Mouse (Mus musculus) large intestine, adult 2 months (tissue): ENCODE measurements around the gene Urod. TPM values are rescaled to one million over a fixed set of nuclear protein-coding genes. Genes with fewer than 3 reads are reported as not detected.

Experiments used
- DNase-seq: peaks from one replicate; pipeline ENCODE4 v3.0.0-alpha.2; 2012; ENCODE audit warnings: low read depth, low spot score
- WGBS: fragments of 180-500 bp; shearing (Covaris S2); methylation state at CpG from one replicate; pipeline ENCODE4 v1.1.7; 2018; 5-methylcytosine and 5-hydroxymethylcytosine counted together
- polyA plus RNA-seq: library from polyadenylated mRNA; depleted of rRNA; stranded (reverse); fragments of >200 nt; gene quantifications from 2 replicates; pipeline ENCODE4 v1.2.3, GENCODE M21; 2012; rRNA removed

Gene Urod
- polyA plus RNA-seq: 37.8 and 47.5 TPM in 2 replicates

DNA sequence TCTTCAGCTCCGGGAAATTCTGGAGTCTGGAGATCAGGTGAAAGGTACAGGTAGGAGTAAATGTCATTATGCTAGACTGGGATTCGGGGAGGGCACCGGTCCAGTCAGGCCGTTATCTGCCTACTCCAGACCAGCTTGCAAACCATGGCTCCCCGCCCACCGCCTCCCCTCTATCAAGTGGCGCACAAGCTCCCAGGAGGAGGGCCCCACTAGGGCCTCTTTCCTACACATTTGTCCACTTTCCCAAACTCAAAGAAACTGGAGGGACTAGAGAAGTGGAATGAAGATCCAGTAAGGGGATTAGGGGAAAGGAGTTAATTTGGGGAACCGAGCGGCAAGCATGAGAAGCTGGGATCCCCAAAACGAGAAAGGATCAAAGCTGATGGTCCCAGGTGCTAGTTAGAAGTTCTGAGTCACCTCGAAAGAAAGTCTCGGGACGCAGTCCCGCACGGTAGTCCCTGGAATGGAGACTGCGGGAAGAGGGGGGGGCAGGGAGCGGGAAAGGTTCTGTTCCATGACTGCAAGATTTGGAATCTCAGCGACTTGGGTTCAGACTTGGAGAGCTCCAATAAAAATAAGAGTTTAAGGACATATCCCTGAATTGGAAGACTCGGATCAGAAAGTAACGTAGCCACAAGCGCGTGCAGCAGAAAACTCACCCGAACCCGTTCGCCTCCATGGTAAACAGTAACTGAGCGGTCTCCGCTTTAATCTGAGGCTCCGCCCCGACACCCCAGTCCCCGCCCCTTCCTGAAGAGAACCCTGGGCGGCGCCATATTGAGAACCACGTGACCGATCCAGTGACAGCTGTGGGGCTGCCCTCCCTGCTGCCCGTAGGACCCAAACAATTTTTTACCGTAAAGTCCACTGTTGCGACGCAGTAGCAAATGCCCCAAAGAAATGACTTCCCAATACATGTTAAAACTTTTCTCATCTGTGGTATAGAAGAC lies at the start of gene Urod:
TSS of gene Urod (minus strand) at position 742 of the 950 bp plus-strand sequence.
- DNase-seq: peak; percentile 86
- 1% methylated on average over 38 of the region's 38 CpGs for WGBS

DNA sequence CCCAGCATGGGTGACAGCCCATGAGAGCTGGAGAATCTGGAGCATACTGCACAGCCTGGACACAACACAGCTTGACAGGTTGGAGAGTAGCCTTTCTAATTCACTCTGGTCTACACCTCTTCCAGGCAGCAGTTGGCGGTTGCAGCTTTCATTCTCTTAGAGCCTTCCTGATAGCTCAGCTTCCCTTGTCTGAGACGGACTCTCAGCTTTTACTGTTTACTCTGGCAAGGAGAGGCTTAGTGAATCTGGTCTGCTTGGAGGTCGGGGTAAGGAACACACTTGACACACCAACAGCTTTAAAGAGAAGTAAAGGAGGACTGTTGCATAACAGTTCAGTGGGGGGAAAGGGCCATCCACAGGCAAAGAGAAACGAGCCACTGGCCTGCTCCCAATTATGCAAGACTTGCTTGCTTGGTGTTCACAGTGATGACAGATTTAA lies 47.1 kb upstream of the Urod start:
- 8% methylated on average over 4 of the region's 4 CpGs for WGBS
- no peak for DNase-seq

DNA sequence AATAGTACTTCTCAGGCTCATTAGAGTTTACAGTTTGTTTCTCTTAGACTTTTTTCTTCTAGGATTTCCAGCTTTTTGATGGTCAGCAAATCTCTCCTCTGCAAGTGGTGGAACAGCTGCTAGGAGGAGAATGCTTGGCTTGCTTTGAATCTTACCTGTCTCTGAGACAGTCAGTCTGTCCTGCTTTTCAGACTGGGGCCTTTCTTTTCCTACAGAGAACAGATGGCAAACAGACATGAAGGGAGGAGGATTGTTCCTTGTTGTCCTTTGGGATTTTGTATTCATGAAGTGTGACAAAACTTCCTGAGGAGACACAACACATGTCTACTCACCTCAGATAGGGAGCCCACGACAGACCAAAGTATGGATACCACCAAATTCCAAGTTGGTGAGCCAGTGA lies 46.6 kb upstream of the Urod start:
- WGBS: 10% methylated on average over 1 of the region's 1 CpGs
- DNase-seq: no peak

DNA sequence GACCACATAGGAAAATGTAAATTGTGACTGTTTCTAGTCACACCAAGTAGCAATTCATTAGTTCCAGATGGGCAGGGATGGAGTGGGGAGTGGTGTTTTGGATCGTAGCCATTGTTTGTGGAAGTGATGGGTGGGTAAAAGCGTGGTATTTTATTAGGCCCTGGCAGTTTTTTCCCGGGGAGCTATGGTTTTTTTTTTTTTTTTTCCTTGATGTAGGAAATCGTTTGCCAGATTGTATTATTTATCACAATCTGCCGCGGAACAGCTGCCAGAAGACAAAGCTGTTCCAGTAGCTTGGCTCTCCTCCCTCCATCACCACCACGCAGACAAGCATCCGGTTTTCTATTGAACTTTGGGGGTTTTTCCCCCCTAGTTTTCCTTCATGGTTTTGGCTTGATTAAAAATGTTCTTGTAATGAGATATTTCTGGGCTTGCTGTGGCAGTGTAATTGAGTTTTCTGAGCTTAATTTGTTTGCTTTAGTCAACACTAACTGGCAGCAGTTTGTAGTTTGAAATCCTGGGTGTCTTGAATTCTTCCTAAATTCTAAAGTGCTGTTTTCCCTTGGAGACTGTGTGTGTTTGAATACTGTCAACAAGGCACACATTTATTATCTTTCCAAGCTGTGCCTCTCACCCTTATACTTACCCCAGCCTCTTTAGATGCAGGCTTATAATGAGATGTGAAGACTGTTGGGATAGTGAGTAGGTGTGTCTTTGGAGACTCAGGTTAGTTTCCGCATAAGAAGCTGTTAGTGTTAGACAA lies 45.9 kb upstream of the Urod start:
- 9% methylated on average over 9 of the region's 9 CpGs for WGBS
- DNase-seq: no peak

DNA sequence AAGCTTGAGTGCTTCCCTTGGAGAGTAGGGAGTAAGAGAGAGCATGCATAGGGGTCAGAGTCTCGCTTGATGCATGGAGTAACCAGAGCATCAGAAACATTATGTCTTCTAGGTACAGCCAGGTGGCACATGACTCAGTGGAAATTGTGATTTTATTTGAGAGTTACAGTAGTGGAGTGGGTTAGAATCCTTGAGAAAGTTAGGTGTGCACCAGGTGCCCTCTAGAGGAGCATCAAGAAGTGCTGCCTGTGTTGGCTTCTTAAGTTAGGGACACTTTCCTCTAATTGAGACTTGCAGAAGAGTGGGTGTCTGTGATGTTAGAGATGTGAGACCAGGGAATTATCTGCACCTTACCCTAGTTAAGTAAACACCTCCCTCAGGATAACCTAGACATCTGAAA lies 36.9 kb upstream of the Urod start:
- WGBS: 93% methylated on average over 1 of the region's 1 CpGs
- DNase-seq: no peak

DNA sequence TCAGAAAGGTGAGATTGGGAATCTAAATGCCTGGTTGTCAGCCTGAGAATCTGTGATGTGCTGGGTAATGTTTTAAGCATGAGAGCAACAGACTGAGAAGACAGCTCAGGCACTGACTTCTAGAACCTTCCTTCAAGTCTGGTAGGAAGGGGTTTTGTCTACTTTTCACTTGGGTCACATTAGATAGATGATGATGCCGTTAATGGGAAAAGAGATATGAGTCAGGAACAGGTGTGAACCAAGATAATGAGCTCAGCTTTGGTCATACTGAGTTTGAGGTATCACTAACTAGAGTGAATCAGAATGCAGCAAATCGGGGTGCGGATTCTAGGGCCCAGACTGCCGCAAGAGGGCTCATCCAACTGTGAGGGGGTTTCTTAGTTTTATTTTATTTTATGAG lies 29.3 kb upstream of the Urod start:
- DNase-seq: no peak
- 97% methylated on average over 4 of the region's 4 CpGs for WGBS

DNA sequence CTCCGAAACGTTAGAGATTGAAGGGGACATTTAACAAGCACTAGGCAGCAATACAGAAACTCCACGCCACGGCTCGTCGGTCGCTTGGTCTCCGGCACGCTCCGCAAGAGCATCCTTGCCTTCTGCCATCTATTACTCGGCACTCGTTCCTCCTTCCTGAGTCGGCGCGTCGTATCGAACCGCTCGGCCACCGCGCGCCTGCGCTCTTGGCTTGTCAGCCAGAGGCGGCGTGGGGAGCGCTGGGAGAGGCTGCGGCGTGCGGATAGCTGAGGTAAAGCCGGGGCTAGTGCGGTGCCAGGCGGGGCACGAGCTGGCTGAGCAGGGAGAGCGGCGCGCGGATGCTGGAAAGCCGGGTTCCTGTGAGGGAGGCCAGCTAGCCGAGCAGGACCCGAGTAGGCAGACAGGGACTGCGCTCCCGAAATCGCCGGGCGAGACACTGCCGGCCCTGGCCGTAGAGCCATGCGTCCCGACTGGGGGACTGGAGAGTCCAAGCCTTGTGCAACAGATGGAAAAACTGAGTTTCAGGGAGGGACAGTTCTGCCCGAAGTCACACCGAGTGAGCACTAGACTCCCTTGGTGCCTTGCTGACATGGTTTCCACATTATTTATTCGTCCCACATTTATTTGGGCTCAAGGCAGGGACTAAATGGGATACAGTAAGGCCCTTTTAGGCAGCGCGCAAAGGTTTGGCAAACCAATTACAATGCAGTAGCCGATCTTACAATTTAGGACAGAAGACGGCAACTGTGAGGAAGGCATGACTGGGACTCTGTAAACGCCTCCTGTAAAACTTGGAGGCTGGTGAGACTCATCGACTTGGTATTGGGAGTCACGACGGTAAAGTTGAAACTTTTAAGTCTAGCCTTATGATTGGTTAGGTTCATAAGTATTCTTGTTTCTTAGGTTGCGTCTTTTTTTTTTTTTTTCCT lies 25.3 kb upstream of the Urod start, which contains the start of gene Eif2b3:
TSS of gene Eif2b3 (plus strand) at position 197 of the 929 bp plus-strand sequence.
- WGBS: under 1% methylated on average over 61 of the region's 61 CpGs
- peak; percentile 66 for DNase-seq

DNA sequence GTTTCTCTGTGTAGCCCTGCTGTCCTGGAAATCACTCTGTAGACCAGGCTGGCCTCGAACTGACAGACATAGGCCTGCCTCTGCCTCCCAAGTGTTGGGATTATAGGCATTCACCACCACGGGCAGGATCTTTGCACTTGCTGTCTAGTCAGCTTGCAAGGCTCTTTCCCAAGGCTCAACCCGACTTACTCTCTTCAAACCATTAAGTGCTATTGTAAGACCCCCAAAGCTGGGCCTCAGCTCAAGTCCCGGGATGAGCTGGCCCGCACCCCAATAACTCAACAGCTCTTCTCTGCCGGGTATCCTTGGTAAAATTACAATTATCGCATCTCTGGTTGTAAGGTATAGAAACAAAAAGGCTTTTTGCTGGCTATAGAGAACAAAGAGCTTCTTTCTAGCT lies 24.1 kb upstream of the Urod start:
- 86% methylated on average over 7 of the region's 7 CpGs for WGBS
- DNase-seq: no peak

DNA sequence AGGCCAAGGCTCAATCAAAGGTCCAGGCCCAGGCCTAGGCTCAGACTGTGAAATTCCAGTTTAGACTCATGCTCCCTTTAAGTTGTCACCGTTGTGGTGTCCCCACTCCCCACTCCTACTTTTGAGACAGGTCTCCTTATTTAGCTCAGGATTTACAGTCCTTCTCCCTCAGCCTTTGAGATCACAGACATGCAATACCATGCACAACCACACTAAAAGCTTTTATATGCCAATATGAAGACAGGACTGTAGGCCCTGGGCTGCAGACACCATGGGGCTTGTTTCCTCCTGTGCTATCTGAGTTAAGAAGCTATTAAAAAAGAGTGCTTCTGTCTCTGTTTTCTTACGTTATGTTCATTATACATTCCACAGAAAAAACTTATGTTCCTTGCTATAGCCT lies 23.5 kb upstream of the Urod start:
- WGBS: 78% methylated on average over 2 of the region's 2 CpGs
- no peak for DNase-seq

DNA sequence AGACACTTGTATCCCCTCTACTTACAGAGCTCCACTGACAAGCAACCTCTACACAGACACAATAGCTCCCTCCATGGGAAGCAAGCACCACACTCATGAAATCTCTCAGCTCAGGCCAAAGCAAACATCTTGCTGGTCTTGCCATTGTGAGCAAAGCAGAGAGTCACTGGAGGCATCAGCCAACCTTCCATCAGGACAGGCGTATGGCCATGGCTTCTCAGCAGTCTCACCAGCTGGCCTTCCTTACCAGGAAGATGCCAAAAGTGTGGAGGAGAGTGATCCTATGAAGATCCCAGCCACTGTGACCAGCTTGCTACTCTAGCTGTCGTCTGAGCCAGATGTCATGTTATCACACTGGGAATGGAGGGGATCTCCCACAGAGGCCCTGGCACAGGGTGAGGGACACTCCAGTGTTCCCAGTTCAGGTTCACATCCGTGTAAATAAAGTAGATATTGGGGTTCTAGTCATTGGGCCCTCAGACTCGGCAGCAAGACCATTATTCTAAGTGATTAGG lies 20.7 kb upstream of the Urod start:
- 58% methylated on average over 4 of the region's 4 CpGs for WGBS
- DNase-seq: no peak

DNA sequence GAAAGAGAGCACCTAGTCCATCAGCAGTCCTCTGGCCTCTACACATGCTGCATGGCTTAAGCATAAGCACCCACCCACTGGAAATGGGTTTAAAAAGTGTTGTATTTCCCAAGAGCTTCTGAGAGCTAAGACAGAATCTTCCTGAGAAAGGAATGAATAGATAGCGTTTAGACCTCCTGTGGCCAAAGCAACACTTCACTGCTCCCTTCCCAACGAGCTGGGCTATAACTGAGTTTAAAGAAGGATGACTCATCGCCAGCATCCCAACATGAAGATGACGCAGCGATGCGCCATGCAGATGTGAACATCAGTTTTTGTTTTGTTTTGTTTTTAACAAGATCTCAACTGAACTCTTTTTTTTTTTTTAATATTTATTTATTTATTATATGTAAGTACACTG lies 19.4 kb upstream of the Urod start:
- no peak for DNase-seq
- WGBS: 66% methylated on average over 6 of the region's 6 CpGs

DNA sequence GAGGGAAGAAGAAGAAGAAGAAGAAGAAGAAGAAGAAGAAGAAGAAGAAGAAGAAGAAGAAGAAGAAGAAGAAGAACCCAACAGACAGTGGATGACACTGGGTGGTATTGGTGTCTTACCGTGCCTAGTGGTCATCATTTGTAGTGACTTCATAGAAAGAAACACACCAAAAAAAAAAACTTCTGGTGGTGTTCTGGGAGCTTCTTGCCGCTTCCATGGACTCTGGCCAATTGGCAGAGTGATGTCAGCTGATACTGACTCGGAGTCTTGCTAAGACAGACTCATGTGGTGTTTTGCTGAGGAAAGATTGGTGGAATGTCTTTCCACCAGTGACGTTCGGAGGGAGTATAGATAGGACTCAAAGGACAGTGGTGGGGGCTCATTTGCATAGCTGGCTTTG lies 16.0 kb upstream of the Urod start:
- WGBS: 77% methylated on average over 5 of the region's 5 CpGs
- no peak for DNase-seq

DNA sequence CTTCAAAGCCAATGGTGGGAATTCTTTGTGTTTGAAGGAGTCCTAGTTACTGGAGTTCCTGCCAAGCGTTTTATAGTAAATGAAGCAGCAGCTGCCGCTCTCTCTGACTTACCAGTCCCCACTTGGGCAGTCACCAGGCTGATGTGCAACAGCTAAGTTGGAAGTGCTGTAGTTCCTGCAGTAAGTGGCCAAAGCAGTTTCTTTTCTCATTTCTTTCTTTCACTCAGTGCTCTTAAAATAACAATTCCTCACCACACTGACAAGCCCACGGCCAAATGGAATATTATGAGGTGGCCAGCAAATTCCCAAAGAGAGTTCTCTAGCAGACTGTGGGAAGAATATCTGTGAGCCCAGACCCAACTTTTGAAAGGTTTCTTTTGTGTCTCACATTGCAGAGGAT lies 12.8 kb upstream of the Urod start:
- WGBS: 52% methylated on average over 3 of the region's 3 CpGs
- no peak for DNase-seq

DNA sequence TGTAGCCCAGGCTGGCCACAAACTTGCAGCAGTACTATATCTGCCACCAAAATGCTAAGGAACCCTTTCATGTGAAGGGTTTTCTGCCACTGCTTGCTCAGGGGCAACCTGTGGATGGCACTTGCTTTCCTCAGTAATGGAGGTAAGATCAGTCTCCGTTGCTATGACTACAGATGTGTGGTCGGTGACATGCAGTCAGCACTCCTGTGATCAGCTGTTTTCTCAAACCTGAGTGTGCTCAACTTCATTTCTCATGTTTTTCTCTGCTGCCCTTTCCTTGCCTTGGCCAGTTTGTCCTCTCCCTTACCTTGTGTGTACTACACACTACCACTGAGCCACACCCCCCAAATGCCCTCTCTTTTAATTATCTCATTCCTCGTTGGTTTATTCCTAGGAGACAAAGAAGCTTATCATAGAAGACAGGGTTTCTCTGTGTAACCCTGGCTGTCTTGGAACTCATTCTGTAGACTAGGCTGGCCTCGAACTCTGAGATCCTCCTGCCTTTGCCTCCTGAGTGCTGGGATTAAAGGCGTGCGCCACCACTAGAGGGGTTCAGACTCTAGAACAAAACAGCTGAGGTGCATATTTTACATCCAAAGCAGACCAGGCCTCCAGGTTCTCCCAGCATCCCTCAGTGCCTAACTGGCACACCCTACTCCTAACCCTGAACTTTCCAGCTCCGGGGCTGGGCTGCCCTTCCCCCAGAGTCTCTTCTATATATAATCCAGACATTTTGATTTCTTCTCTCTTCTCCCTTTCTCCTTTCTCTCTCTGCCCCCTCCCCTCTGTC lies 11.6 kb upstream of the Urod start:
- WGBS: 70% methylated on average over 7 of the region's 7 CpGs
- no peak for DNase-seq

DNA sequence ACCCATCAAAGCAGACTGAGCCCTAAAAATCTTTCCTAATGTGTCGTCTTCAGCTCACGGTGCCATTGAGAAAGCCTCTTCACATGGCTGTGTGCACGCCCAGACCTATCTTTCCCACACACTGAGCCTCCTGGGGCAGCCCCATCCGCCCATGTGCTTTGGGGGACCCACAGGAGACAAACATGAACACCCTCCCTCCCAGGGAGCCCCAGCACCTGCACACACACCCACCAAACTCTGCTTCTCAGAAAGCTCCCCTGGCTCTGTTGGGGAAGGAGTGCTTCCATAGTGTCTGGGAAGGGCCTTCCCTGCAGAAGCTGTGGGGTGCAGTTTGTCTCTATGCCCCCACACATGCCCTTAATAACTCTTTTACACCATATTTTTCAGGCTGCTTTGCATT lies 10.4 kb upstream of the Urod start:
- DNase-seq: no peak
- WGBS: 92% methylated on average over 4 of the region's 4 CpGs

DNA sequence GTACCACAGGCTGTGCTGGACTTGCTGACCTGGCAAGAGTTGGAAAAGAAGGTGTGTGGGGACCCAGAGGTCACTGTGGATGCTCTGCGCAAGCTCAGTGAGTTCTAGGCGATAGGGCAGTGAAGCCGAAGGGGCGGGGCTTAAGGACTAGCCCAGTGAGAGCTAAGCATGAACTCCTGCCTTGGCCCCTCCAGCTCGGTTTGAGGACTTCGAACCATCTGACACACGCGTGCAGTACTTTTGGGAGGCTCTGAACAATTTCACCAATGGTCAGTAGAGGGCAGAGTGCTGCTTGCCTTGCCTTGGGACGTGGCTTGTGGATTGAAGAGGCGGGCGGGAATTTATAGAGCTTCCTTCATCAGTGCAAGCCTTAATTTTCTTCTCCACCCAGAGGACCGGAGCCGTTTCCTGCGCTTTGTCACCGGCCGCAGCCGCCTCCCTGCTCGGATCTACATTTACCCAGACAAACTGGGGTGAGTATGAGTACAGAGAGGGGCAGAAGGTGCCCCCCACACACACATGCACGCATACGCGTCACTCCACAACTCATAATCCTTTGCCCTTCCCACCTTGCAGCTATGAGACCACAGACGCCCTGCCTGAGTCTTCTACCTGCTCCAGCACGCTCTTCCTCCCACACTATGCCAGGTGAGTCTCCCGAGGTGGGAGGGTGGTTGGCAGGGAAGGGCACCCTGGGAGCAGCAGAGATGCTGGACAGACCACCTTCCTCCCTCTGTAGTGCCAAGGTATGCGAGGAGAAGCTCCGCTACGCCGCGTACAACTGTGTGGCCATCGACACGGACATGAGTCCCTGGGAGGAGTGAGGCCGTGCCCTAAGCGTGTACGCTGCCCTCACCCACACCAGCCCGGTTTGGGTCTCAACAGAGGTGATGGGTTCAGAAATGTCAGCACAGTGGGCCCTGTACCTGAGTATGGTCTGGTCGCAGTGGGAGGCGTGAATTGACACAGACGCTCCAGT lies 8.6 kb upstream of the Urod start:
- WGBS: 59% methylated on average over 38 of the region's 38 CpGs
- peak; percentile 38 for DNase-seq

DNA sequence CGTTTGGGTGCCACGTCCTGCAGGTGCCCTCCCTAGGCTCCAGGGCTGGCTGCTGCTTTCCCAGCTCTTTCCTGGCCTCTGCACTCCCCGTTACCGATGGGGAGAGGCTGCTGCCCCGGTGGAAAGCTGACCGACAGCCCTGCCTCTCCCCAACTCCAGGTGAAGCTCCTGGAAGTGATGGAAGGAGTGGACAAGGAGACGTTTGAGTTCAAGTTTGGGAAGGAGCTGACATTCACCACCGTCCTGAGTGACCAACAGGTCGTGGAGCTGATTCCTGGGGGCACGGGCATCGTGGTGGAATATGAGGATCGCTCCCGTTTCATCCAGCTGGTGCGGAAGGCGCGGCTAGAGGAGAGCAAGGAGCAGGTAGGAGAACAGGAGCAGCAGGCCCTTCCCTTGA lies 7.7 kb upstream of the Urod start:
- no peak for DNase-seq
- 93% methylated on average over 16 of the region's 16 CpGs for WGBS
